Mouse (Mus musculus): Measurements from ENCODE around the gene Rbm19.

DNA sequence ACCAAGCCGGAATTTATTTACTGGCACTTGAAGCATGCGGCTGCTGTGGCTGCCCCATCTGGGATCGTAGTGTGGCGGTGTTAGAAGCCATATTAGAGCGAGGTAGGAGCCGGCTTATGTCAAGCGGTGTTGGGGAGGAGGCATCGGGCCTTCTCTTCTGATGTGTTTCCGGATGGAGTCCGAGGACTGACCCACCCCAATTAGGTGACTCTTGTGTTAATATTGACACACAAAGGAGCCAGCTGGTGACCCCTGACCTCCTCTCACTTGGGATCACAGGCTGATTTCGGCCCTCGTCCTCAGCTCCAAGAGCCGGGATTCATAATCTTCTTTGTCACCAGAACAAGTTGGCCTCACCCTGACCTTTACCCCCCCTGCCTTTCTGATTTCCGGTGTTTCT is 109.1 kb downstream of the Rbm19 start:
- TF ChIP-seq CTCF (IDR thresholded peaks at IDR 0.05; ENCODE audit: extremely low read depth, insufficient read depth, low read length): no peak
- TF ChIP-seq POLR2A (IDR thresholded peaks at IDR 0.05; ENCODE audit: extremely low read depth, insufficient read depth, low read length): no peak
